Mouse (Mus musculus) stomach, embryonic 14.5 days (tissue): ENCODE measurements around the gene Hs6st3. TPM values are rescaled to one million over a fixed set of nuclear protein-coding genes. Genes with fewer than 3 reads are reported as not detected.

Experiments used
- ATAC-seq: fragments of 200-750 bp; cut with Nextera tagmentation; 2 replicates; pipeline ENCODE4 v1.8.0; 2017; ENCODE audit warnings: low read depth, moderate TSS enrichment; ENCODE audit not compliant: insufficient number of reproducible peaks, insufficient read depth, low FRiP score
- H3K27ac ChIP-seq: fragments of 300-500 bp; sonication (generic); 2 replicates; pipeline ENCODE4 v1.5.1; 2014; ENCODE audit warnings: mild to moderate bottlenecking, low read length, moderate library complexity, mixed read lengths
- H3K27me3 ChIP-seq: fragments of 300-500 bp; sonication (generic); 2 replicates; pipeline ENCODE4 v1.6.1; 2014; ENCODE audit warnings: low read length, control low read depth, mixed read lengths; ENCODE audit not compliant: control insufficient read depth, insufficient read depth
- H3K36me3 ChIP-seq: fragments of 300-500 bp; sonication (generic); 2 replicates; pipeline ENCODE4 v1.6.1; 2014; ENCODE audit warnings: mild to moderate bottlenecking, control low read depth, low read length, moderate library complexity, mixed read lengths; ENCODE audit not compliant: control insufficient read depth, insufficient read depth
- H3K4me1 ChIP-seq: fragments of 300-500 bp; sonication (generic); 2 replicates; pipeline ENCODE4 v1.6.1; 2014; ENCODE audit warnings: low read length, control low read depth, mixed read lengths; ENCODE audit not compliant: control insufficient read depth, insufficient read depth
- H3K4me2 ChIP-seq: fragments of 300-500 bp; sonication (generic); replicated peaks from 2 replicates; pipeline ENCODE4 v1.6.1; 2014; ENCODE audit warnings: low read depth, low read length, control low read depth
- H3K4me3 ChIP-seq: fragments of 300-500 bp; sonication (generic); 2 replicates; pipeline ENCODE4 v1.5.1; 2014; ENCODE audit warnings: low read depth, low read length, control low read depth
- H3K9ac ChIP-seq: fragments of 300-500 bp; sonication (generic); replicated peaks from 2 replicates; pipeline ENCODE4 v1.6.1; 2014; ENCODE audit warnings: low read depth, mild to moderate bottlenecking, control low read depth, low read length, moderate library complexity, mixed read lengths
- H3K9me3 ChIP-seq: fragments of 300-500 bp; sonication (generic); 2 replicates; pipeline ENCODE4 v1.6.1; 2016; ENCODE audit warnings: low read depth, low read length, control low read depth; ENCODE audit not compliant: control insufficient read depth
- WGBS: fragments of 180-500 bp; shearing (Covaris S2); extraction: QIAGEN DNeasy Blood & Tissue Kit; methylation state at CpG from one replicate; pipeline ENCODE4 v1.1.7; 2014; 5-methylcytosine and 5-hydroxymethylcytosine counted together
- polyA plus RNA-seq: library from polyadenylated mRNA; unstranded; fragments of >200 nt; fragmentation: Nextera tagmentation; extraction: Ambion mirVana; gene quantifications from 2 replicates; pipeline ENCODE4 v1.2.1, GENCODE M21; 2014

The Hs6st3 gene
- polyA plus RNA-seq, 1 experiment from 2014 or later, result 0.75 TPM

DNA sequence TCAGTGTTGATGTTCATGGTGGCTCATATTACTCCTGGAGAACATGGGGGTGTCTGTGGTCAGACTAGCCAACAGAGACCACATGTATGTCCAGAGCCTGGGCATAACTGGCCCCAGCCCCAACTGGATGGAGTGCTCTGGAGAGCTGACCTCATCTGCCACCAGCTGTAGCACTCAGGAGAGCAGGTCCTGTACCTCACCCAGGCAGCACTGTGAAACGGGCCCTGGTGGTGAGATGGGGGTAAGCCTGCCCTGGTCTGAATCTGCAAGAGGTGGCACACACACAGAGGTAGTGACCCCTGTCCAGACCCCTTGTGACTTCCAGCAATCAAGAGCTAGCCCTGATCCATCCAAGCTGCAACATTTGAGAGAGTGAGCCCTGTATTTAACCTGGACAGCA, 579.2 kb downstream of the Hs6st3 start:
- H3K4me3 ChIP-seq, result no peak overlapping the region
- no peaks in the 10 kb centered on the region for H3K27me3 ChIP-seq
- no peak for ATAC-seq
- no peaks in the 10 kb centered on the region for H3K4me1 ChIP-seq
- no peak overlapping the region for H3K9ac ChIP-seq
- H3K9me3 ChIP-seq, result no peaks in the 10 kb centered on the region
- 61% methylated on average over 1 of the region's 1 CpGs for WGBS
- H3K36me3 ChIP-seq, result no peaks in the 10 kb centered on the region
- H3K27ac ChIP-seq, result no peak overlapping the region
- H3K4me2 ChIP-seq, result no peak overlapping the region

DNA sequence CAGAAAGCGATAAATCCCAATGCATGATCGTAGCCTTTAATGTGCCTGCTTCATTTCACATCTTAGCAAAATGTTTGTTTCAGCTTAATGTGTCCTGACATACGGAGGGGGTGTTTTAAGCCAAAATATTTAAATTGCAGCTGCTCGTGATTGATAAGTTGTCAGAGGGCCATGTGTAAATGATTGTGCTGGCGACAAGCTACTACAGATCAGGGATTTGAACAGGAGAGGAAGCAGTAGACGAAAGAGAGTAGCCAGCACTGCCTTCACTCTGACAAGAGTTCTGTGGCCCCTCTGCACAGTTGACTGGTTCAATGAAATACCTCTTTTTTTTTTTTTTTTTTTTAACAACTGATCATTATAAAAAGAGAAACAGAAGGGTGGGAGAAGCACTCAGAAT, 587.0 kb downstream of the Hs6st3 start:
- no peaks in the 10 kb centered on the region for H3K36me3 ChIP-seq
- H3K4me1 ChIP-seq, result no peaks in the 10 kb centered on the region
- H3K27me3 ChIP-seq, result no peaks in the 10 kb centered on the region
- no peak for ATAC-seq
- no peak overlapping the region for H3K9ac ChIP-seq
- 63% methylated on average over 6 of the region's 6 CpGs for WGBS
- H3K4me3 ChIP-seq, result no peak overlapping the region
- no peaks in the 10 kb centered on the region for H3K9me3 ChIP-seq
- no peak overlapping the region for H3K4me2 ChIP-seq
- H3K27ac ChIP-seq, result no peak overlapping the region

DNA sequence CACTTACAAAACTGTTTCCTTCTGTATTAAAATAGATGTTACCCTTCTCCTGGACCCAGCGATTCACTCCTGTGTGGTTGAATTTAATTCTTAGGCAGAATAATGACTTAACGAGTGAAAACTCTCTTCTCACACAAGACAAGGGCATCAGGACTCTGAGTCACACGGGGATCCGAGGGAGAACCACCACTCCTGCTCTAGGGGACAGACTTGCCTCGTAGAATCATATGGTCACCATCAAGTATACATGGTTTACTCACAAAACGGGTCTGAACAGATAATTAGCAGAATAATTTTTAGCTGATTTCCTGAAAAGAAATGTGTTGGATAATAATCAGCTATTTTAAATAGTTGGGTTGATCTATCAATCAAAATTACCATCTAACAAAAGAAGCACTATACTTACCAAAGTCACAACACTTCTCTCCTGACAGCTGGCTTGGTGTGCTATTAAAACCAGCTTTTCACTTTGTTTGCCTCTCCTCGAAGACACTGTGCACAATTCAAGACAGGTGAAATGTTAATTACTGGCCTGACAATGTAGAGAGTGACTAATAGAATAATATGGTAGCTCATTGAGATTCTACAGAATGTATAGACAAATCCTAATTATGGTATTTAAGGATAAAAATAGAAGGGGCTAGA, 593.4 kb downstream of the Hs6st3 start:
- no peak overlapping the region for H3K9ac ChIP-seq
- H3K27me3 ChIP-seq, result no peaks in the 10 kb centered on the region
- 75% methylated on average over 7 of the region's 7 CpGs for WGBS
- no peaks in the 10 kb centered on the region for H3K9me3 ChIP-seq
- H3K4me1 ChIP-seq, result no peaks in the 10 kb centered on the region
- no peaks in the 10 kb centered on the region for H3K36me3 ChIP-seq
- no peak overlapping the region for H3K27ac ChIP-seq
- ATAC-seq, result no peak
- H3K4me2 ChIP-seq, result no peak overlapping the region
- H3K4me3 ChIP-seq, result no peak overlapping the region

DNA sequence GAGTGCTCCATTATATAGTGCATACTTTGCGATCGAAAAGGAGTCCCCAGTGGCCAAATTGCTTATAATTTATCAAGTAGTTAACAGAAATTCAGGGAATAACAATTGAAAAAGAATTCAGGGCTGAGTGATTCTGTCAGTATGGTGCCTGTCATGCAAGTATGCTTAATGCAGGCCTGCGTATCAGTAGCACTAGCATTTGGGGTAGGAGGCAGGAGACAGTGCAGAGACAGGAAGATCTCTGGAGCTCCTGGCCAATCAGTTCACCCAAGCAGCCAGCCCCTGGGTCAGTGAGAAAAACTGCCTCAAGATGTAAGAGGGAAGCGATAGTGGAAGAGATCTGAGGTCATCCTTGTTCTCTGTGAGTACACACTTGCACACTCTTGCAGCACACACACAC, 594.1 kb downstream of the Hs6st3 start:
- Histone ChIP-seq H3K27me3 (no peaks in the 10 kb centered on the region), H3K36me3 (no peaks in the 10 kb centered on the region), H3K27ac (no peak overlapping the region), H3K4me2 (no peak overlapping the region), H3K4me1 (no peaks in the 10 kb centered on the region), H3K4me3 (no peak overlapping the region), H3K9ac (no peak overlapping the region), H3K9me3 (no peaks in the 10 kb centered on the region)
- no peak for ATAC-seq
- WGBS, result 89% methylated on average over 4 of the region's 4 CpGs

DNA sequence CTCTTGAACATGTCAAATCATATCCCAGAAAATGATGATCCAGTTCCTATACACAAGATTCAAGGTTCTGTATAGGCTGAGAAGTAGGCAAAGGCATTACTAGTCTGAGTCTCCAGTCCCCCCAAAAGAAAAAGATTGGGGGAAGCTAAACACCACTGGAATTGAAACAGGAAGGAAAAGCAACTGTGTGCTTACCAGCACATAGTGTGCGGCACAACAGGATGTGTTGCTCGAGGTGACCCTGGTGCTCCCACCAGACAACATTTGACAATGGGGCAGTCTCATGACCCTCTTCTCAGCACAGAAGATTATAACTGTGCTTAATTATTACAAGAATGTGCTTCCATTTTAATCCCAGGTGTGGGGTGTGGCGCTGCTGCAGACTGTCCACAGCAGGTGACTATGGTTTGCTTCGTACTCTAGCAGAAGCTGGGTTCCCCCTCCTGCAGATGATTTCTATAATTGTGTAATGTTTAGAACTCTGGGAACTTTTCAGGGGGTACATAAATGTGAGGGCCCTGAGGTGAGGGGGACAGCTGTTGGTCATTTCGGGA, 599.3 kb downstream of the Hs6st3 start:
- no peak for ATAC-seq
- no peak overlapping the region for H3K9ac ChIP-seq
- no peaks in the 10 kb centered on the region for H3K9me3 ChIP-seq
- no peaks in the 10 kb centered on the region for H3K27me3 ChIP-seq
- H3K36me3 ChIP-seq, result no peaks in the 10 kb centered on the region
- WGBS, result 78% methylated on average over 5 of the region's 5 CpGs
- no peak overlapping the region for H3K4me2 ChIP-seq
- H3K27ac ChIP-seq, result no peak overlapping the region
- no peaks in the 10 kb centered on the region for H3K4me1 ChIP-seq
- no peak overlapping the region for H3K4me3 ChIP-seq

DNA sequence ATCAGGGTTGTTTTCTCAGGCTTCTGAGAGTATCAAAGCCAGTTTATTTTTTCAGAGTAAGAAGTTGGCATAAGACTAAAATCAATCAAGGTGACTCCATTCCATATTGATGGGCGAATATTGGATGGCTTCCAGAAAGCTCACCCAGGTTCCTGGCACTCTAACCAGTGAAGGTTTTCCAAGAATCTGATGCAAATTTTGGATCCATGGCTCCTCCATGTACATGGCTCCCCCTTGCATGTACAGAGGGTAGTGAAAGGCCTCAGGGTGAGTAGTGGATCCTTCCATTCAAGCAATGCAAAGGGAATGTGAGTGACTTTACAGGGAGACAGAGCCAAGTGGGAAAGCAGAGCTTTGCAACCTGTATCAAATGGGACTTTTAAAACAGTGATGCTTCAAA, 603.6 kb downstream of the Hs6st3 start:
- 79% methylated on average over 1 of the region's 1 CpGs for WGBS
- H3K4me1 ChIP-seq, result no peaks in the 10 kb centered on the region
- no peaks in the 10 kb centered on the region for H3K27me3 ChIP-seq
- no peak overlapping the region for H3K9ac ChIP-seq
- H3K4me3 ChIP-seq, result no peak overlapping the region
- ATAC-seq, result no peak
- H3K27ac ChIP-seq, result no peak overlapping the region
- H3K4me2 ChIP-seq, result no peak overlapping the region
- H3K36me3 ChIP-seq, result no peaks in the 10 kb centered on the region
- no peaks in the 10 kb centered on the region for H3K9me3 ChIP-seq

DNA sequence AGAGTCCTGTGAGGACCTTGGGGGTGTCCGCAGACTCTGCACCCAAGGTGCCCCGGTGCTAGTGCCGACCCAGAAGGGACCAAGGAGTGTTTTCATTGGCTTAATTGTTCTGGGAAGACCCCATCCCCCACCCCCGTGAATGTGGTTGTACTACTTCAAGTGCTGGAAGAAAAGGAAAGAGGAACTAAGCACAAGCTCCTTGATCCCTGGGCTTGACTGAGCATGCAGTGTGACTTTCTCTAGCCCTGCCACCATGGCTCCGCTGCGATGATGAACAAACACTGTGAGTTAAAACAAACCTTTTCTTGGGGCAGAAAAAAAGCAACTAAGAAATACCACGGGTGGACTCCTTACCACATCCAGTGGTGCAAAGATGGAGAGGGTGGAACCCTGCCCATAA, 623.2 kb downstream of the Hs6st3 start:
- H3K36me3 ChIP-seq, result no peaks in the 10 kb centered on the region
- H3K27me3 ChIP-seq, result no peaks in the 10 kb centered on the region
- no peak overlapping the region for H3K27ac ChIP-seq
- no peaks in the 10 kb centered on the region for H3K4me1 ChIP-seq
- no peak overlapping the region for H3K4me3 ChIP-seq
- no peak for ATAC-seq
- no peaks in the 10 kb centered on the region for H3K9me3 ChIP-seq
- H3K9ac ChIP-seq, result no peak overlapping the region
- H3K4me2 ChIP-seq, result no peak overlapping the region
- 77% methylated on average over 7 of the region's 7 CpGs for WGBS

DNA sequence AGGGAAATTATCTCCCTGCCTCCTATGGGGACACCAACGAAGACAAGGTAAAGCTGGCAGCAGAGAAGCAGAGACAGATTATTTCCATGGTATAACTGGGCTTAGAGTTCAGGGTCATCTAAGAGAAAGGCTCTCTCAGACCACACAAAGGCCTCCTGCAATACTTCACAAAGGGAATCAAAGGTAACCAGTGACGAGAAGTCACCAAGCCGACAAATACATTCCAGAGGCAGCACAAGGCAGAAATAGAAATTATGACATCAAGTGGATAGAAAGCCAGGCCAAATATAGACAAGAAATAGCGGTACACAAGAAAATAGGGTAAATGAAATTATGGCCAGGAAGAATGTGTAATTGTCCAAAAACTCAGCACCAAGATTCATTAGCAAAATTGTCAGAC, 633.9 kb downstream of the Hs6st3 start:
- Histone ChIP-seq H3K27me3 (no peaks in the 10 kb centered on the region), H3K36me3 (no peaks in the 10 kb centered on the region), H3K9ac (no peak overlapping the region), H3K4me1 (no peaks in the 10 kb centered on the region), H3K4me3 (no peak overlapping the region), H3K4me2 (no peak overlapping the region), H3K9me3 (no peaks in the 10 kb centered on the region), H3K27ac (no peak overlapping the region)
- no peak for ATAC-seq
- WGBS, result 66% methylated on average over 4 of the region's 4 CpGs

DNA sequence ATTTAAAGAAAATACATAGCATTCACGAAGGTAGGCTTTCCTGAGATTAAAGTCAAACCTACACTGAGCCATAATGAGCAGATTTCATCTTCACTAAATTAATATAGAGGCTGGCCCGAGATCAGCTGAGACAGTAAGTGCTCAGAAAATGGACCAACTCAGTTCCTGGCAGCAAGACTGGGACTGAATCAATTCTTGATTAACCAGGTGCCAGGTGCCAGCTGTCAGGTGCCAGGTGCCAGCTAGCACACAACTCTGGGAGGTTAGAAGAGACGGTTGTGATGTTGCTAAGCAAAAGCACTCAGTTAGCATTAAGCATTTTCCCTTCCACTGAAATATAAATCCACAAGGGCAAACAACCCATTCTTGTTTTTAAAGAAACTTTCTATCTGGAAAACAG, 638.1 kb downstream of the Hs6st3 start:
- Histone ChIP-seq H3K4me3 (no peak overlapping the region), H3K9ac (no peak overlapping the region), H3K9me3 (no peaks in the 10 kb centered on the region), H3K27ac (no peak overlapping the region), H3K4me1 (no peaks in the 10 kb centered on the region), H3K27me3 (no peaks in the 10 kb centered on the region), H3K36me3 (no peaks in the 10 kb centered on the region), H3K4me2 (no peak overlapping the region)
- ATAC-seq, result no peak
- WGBS, result 75% methylated on average over 3 of the region's 3 CpGs
